Mouse (Mus musculus) small intestine, adult 2 months (tissue): Measurements from ENCODE around the gene Pcsk6.

ENCODE experiments used
- CTCF ChIP-seq: fragments of 200-500 bp; IDR thresholded peaks from 2 replicates; pipeline ENCODE4 v1.5.1; 2012; ENCODE audit warnings: low read depth, mild to moderate bottlenecking, control low read depth, inconsistent platforms, low read length, moderate library complexity, mixed read lengths; ENCODE audit not compliant: insufficient replicate concordance, insufficient read length; ENCODE audit errors: extremely low read depth
- POLR2A ChIP-seq: fragments of 200-500 bp; IDR thresholded peaks from 2 replicates; pipeline ENCODE4 v1.6.1; 2012; ENCODE audit warnings: low read depth, mild to moderate bottlenecking, control low read depth, inconsistent platforms, low read length, moderate library complexity

DNA sequence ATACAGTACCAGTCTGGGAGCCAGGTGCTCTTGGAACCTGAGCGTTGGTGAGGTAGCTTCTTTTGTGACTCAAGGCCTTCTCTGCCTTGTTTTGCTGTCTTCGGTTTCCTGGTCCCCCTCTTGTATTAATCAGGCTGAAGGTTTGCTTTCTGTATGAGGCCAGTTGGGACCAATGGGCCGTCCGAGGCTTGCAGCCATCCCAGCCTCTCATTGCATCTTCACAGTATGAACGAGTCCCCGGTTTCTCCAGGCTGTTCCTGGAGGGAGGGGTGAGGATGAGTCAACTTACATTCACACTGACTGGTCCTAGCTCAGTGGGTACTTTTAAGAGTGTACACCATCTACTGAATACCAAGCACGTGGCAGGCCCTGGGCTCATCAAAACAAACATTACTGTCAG lies 553 bp upstream of the Pcsk6 start:
- TF ChIP-seq POLR2A (no peak), CTCF (no peak)
